Mouse (Mus musculus) heart, adult 2 months (tissue): ENCODE results near the gene Cdc34b.

Experiments
- EP300 ChIP-seq: fragments of 200-500 bp; IDR thresholded peaks from 2 replicates; pipeline ENCODE4 v1.6.1; 2011; ENCODE audit warnings: low read depth, low read length, control low read depth; ENCODE audit not compliant: insufficient read depth
- POLR2A ChIP-seq: fragments of 200-500 bp; IDR thresholded peaks from 2 replicates; pipeline ENCODE4 v1.6.1; 2011; ENCODE audit warnings: mild to moderate bottlenecking, low read depth, low read length, control low read depth; ENCODE audit not compliant: insufficient read depth

DNA sequence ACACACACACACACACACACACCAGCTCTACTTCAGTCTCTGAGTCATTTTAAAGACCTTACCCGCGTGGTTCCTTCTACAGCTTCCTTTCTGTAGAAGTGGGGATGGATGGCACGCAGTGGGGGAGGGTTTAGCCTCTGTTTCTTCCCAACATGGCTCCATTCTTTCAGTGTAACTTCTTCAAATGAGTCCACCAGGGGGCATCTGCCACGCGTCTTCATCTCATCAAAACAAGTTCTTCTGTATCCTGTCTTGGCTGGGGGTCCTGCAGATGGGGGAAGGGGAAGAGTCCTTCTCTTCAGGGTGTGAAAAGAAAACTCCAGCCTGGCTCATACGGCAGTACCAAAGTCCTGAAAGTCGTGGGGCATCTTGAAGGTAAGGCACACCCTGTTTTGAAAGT, 37.6 kb upstream of the Cdc34b start:
- TF ChIP-seq POLR2A: no peak
- TF ChIP-seq EP300: no peak
